Mouse (Mus musculus): ENCODE measurements around the gene Cyp2w1. TPM values are rescaled to one million over a fixed set of nuclear protein-coding genes. Genes with fewer than 3 reads are reported as not detected.

Cyp2w1 gene
- polyA plus RNA-seq, 1 experiment = not detected

- Histone ChIP-seq H3K27me3 (ENCODE audit: control insufficient read depth, insufficient read depth, low read length) (no peaks in the 10 kb centered on the region), H3K27ac (ENCODE audit: control insufficient read depth, insufficient read depth, low read depth, low read length) (no peak overlapping the region), H3K4me3 (ENCODE audit: control insufficient read depth, low read depth, low read length) (no peak overlapping the region), H3K4me1 (ENCODE audit: control insufficient read depth, insufficient read depth, low read length) (peaks cover 2% of the 10 kb centered on the region; the same call in 1 of the 2 replicates), H3K36me3 (ENCODE audit: control insufficient read depth, insufficient read depth, low read length) (no peaks in the 10 kb centered on the region)
- no peak for TF ChIP-seq POLR2A (IDR thresholded peaks at IDR 0.05; ENCODE audit: control insufficient read depth, low read depth, low read length)
- no peak for TF ChIP-seq CTCF (IDR thresholded peaks at IDR 0.05; ENCODE audit: control insufficient read depth, insufficient read depth, insufficient replicate concordance, low read depth, low read length)
These were observed 53.5 kb downstream of the Cyp2w1 start for GRCm38 (mm10) chr5:139405953-139406352.

Other genes starting within 250 kb of the Cyp2w1 start
- gene Prkar1b, start 202.6 kb upstream of the Cyp2w1 start, polyA plus RNA-seq (2012; rRNA removed) = 5.4 and 6.9 TPM in 2 replicates
- gene Dnaaf5, start 202.4 kb upstream of the Cyp2w1 start, polyA plus RNA-seq (2012; rRNA removed) = 35.5 and 40.4 TPM in 2 replicates
- 114 and 125 TPM in 2 replicates for gene Sun1, start 152.0 kb upstream of the Cyp2w1 start, polyA plus RNA-seq (2012; rRNA removed)
- 117 and 150 TPM in 2 replicates for gene Get4, start 100.3 kb upstream of the Cyp2w1 start, polyA plus RNA-seq (2012; rRNA removed)
- gene Adap1, start 27.0 kb upstream of the Cyp2w1 start, polyA plus RNA-seq (2012; rRNA removed) = 7.8 and 8.7 TPM in 2 replicates
- gene Cox19, start 1.2 kb upstream of the Cyp2w1 start, polyA plus RNA-seq (2012; rRNA removed) = 42.2 and 49.9 TPM in 2 replicates
- 1.2 TPM in 2 replicates for gene Gpr146, start 25.1 kb downstream of the Cyp2w1 start, polyA plus RNA-seq (2012; rRNA removed)
- 0.12 TPM in 1 of 2 replicates, not detected in the other for gene C130050O18Rik, start 52.7 kb downstream of the Cyp2w1 start, polyA plus RNA-seq (2012; rRNA removed)
- 0.27 and 0.43 TPM in 2 replicates for gene Gper1, start 70.5 kb downstream of the Cyp2w1 start, polyA plus RNA-seq (2012; rRNA removed)
- gene 3110082I17Rik, start 107.9 kb downstream of the Cyp2w1 start, polyA plus RNA-seq (2012; rRNA removed) = 14.8 and 14.9 TPM in 2 replicates
- gene Zfand2a, start 131.9 kb downstream of the Cyp2w1 start, polyA plus RNA-seq (2012; rRNA removed) = 7.8 and 9.0 TPM in 2 replicates
- gene Uncx, start 190.9 kb downstream of the Cyp2w1 start, polyA plus RNA-seq (2012; rRNA removed) = not detected in 2 replicates

All from testis, adult 2 months (tissue).